Mouse (Mus musculus) thymus, adult 2 months (tissue): Measurements from ENCODE around the gene Gpalpp1.

Experiments used
- CTCF ChIP-seq: fragments of 200-500 bp; IDR thresholded peaks from 2 replicates; pipeline ENCODE4 v1.5.1; 2012; ENCODE audit warnings: mild to moderate bottlenecking, control low read depth, low read length, moderate library complexity, borderline replicate concordance; ENCODE audit not compliant: control insufficient read depth, poor library complexity, insufficient read depth; ENCODE audit errors: extremely low read depth
- POLR2A ChIP-seq: fragments of 200-500 bp; IDR thresholded peaks from 2 replicates; pipeline ENCODE4 v1.6.1; 2012; ENCODE audit warnings: mild to moderate bottlenecking, low read length, control low read depth, moderate library complexity; ENCODE audit not compliant: control insufficient read depth, poor library complexity, insufficient read depth; ENCODE audit errors: extremely low read depth

DNA sequence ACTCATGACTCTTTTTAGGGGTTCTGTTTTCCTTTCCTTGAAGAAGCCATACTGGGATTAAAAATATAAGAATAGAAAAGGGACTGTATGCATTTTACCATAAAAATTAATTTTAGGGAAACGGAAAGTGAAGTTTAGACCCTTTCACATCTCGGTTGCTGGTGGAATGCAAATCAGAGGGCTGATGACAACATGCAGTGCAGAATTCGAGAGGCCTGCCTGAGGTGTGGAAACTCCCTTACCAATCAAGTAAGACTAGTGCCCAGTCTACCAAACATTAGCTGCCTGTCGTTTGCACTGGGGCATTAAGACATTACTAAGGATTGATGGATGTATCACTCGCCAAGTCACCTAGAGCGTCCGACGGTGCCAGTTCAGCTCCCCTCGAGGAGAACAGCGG lies 37.7 kb upstream of the Gpalpp1 start:
- TF ChIP-seq POLR2A (no peak), CTCF (no peak)
